Mouse (Mus musculus) bone marrow, adult 2 months (tissue): ENCODE measurements around the gene Ttn. TPM values are rescaled to one million over a fixed set of nuclear protein-coding genes. Genes with fewer than 3 reads are reported as not detected.

Experiments used
- H3K27ac ChIP-seq: fragments of 200-500 bp; 2 replicates; pipeline ENCODE4 v1.5.1; 2012; ENCODE audit warnings: low read depth, mild to moderate bottlenecking, control low read depth, inconsistent platforms, low read length; ENCODE audit not compliant: control insufficient read depth, poor library complexity, insufficient read depth
- H3K4me1 ChIP-seq: fragments of 200-500 bp; 2 replicates; pipeline ENCODE4 v1.6.1; 2011; ENCODE audit warnings: low read length; ENCODE audit not compliant: control insufficient read depth, insufficient read depth
- H3K4me3 ChIP-seq: fragments of 200-500 bp; replicated peaks from 2 replicates; pipeline ENCODE3; 2011; ENCODE audit warnings: mild to moderate bottlenecking, low read depth, low read length, control low read depth; ENCODE audit not compliant: control insufficient read depth
- CTCF ChIP-seq: fragments of 200-500 bp; IDR thresholded peaks from 2 replicates; pipeline ENCODE4 v1.5.1; 2011; ENCODE audit warnings: low read length, control low read depth; ENCODE audit not compliant: control insufficient read depth, insufficient read depth
- POLR2A ChIP-seq: fragments of 200-500 bp; IDR thresholded peaks from 2 replicates; pipeline ENCODE4 v1.6.1; 2011; ENCODE audit warnings: low read depth, mild to moderate bottlenecking, control low read depth, low read length, borderline replicate concordance; ENCODE audit not compliant: control insufficient read depth
- WGBS: fragments of 180-500 bp; shearing (Covaris S2); methylation state at CpG from one replicate; pipeline ENCODE4 v1.1.7; 2018; 5-methylcytosine and 5-hydroxymethylcytosine counted together
- polyA plus RNA-seq: library from polyadenylated mRNA; stranded (reverse); fragments of >200 nt; gene quantifications from 2 replicates; pipeline ENCODE4 v1.2.4, GENCODE M21; 2011; ENCODE audit warnings: low replicate concordance; ENCODE audit not compliant: missing spikeins, insufficient read depth, insufficient read length

Gene Ttn
- polyA plus RNA-seq, 1 experiment, result 8.3 TPM

- Histone ChIP-seq H3K4me3 (peak overlapping the region; percentile 87), H3K27ac (no peak overlapping the region), H3K4me1 (no peaks in the 10 kb centered on the region; the same call in 1 of the 2 replicates)
- 2% methylated on average over 9 of the region's 9 CpGs for WGBS
- no peak for TF ChIP-seq CTCF
Measured at GRCm38 (mm10) chr2:76672134-76672745, 310.1 kb downstream of the Ttn start.

GRCm38 (mm10) chr2:76671641-76672040 lies 310.7 kb downstream of the Ttn start:
- 64% methylated on average over 6 of the region's 6 CpGs for WGBS
- Histone ChIP-seq H3K4me3 (no peak overlapping the region), H3K27ac (no peak overlapping the region), H3K4me1 (no peaks in the 10 kb centered on the region; the same call in 1 of the 2 replicates)
- TF ChIP-seq CTCF (no peak), POLR2A (no peak)

GRCm38 (mm10) chr2:76667200-76667599 lies 315.1 kb downstream of the Ttn start:
- Histone ChIP-seq H3K4me3 (no peak overlapping the region), H3K4me1 (no peaks in the 10 kb centered on the region), H3K27ac (no peak overlapping the region)
- TF ChIP-seq POLR2A (no peak), CTCF (no peak)
- WGBS, result 71% methylated on average over 5 of the region's 5 CpGs

- Histone ChIP-seq H3K27ac (no peak overlapping the region), H3K4me1 (no peaks in the 10 kb centered on the region), H3K4me3 (no peak overlapping the region)
- 89% methylated on average over 7 of the region's 7 CpGs for WGBS
- TF ChIP-seq CTCF (no peak), POLR2A (no peak)
Measured at GRCm38 (mm10) chr2:76665531-76665930, 316.8 kb downstream of the Ttn start.

GRCm38 (mm10) chr2:76659419-76659818 lies 322.9 kb downstream of the Ttn start:
- H3K27ac ChIP-seq, result no peak overlapping the region
- no peak for TF ChIP-seq CTCF
- TF ChIP-seq POLR2A, result no peak

GRCm38 (mm10) chr2:76658551-76658950 lies 323.8 kb downstream of the Ttn start:
- Histone ChIP-seq H3K4me1 (no peaks in the 10 kb centered on the region), H3K27ac (no peak overlapping the region), H3K4me3 (no peak overlapping the region)
- WGBS, result 65% methylated on average over 13 of the region's 13 CpGs
- TF ChIP-seq POLR2A (no peak), CTCF (no peak)

More at GRCm38 (mm10) chr2:76659419-76659818, 322.9 kb downstream of the Ttn start:
- H3K4me1 ChIP-seq, result no peaks in the 10 kb centered on the region
- WGBS, result 58% methylated on average over 8 of the region's 8 CpGs
- H3K4me3 ChIP-seq, result no peak overlapping the region

- TF ChIP-seq POLR2A (no peak), CTCF (0 out of 2 replicates have a peak, but pooled peaks have one; percentile 4)
- Histone ChIP-seq H3K4me1 (no peaks in the 10 kb centered on the region), H3K27ac (no peak overlapping the region), H3K4me3 (no peak overlapping the region)
- WGBS, result 11% methylated on average over 1 of the region's 1 CpGs
Measured at GRCm38 (mm10) chr2:76655982-76656381, 326.4 kb downstream of the Ttn start.

- H3K4me3 ChIP-seq, result no peak overlapping the region
- no peak overlapping the region for H3K27ac ChIP-seq
- no peaks in the 10 kb centered on the region for H3K4me1 ChIP-seq
- TF ChIP-seq CTCF (no peak), POLR2A (no peak)
- 83% methylated on average over 3 of the region's 3 CpGs for WGBS
Measured at GRCm38 (mm10) chr2:76655444-76655843, 326.9 kb downstream of the Ttn start.

- no peak for TF ChIP-seq POLR2A
- no peak for TF ChIP-seq CTCF
- Histone ChIP-seq H3K4me1 (no peaks in the 10 kb centered on the region), H3K4me3 (no peak overlapping the region), H3K27ac (no peak overlapping the region)
- 87% methylated on average over 5 of the region's 5 CpGs for WGBS
Measured at GRCm38 (mm10) chr2:76654646-76655045, 327.7 kb downstream of the Ttn start.

Other genes starting within 250 kb of the Ttn start
- 1.0 and 3.7 TPM in 2 replicates for gene Ccdc141, start 188.1 kb upstream of the Ttn start, polyA plus RNA-seq